Mouse (Mus musculus) lung, adult 2 months (tissue): ENCODE measurements around the gene Atp6v0d1.

Experiments
- CTCF ChIP-seq: fragments of 200-500 bp; IDR thresholded peaks from 2 replicates; pipeline ENCODE4 v1.5.1; 2011; ENCODE audit warnings: mild to moderate bottlenecking, low read length, control low read depth; ENCODE audit not compliant: insufficient read depth
- POLR2A ChIP-seq: fragments of 200-500 bp; IDR thresholded peaks from 2 replicates; pipeline ENCODE4 v1.6.1; 2011; ENCODE audit warnings: low read depth, mild to moderate bottlenecking, control low read depth, low read length, borderline replicate concordance; ENCODE audit errors: extremely low read depth

DNA sequence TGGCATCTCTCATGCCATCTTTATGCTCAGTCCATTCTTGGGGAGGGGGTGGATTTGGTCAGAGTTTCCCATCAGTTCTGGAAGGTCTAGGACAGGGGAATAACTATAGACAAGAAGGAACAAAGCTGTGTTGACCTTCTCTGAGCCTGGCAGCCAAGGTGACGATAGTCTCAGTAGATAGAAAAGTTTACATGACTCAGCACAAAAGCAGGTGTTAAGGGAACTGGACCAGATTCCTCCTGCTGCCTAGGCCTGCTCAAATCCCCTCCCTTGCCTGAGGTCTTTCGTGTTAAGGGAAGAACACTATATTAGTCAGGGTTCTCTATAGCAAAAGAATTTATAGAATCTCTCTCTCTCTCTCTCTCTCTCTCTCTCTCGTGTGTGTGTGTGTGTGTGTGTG is 13.9 kb upstream of the Atp6v0d1 start:
- TF ChIP-seq POLR2A (no peak), CTCF (no peak)
